Mouse (Mus musculus): ENCODE measurements around the gene Vmn1r219. TPM values are rescaled to one million over a fixed set of nuclear protein-coding genes. Genes with fewer than 3 reads are reported as not detected.
"Not testable (repeated sequence)": the region's sequence is repeated elsewhere in the genome, so short reads cannot be mapped to it uniquely, and the experiment has no call there.

Gene Vmn1r219
- total RNA-seq (2021) = not detected
- long read RNA-seq, experiment 1 = 0 reads
- long read RNA-seq, experiment 2 = 0 reads

DNA sequence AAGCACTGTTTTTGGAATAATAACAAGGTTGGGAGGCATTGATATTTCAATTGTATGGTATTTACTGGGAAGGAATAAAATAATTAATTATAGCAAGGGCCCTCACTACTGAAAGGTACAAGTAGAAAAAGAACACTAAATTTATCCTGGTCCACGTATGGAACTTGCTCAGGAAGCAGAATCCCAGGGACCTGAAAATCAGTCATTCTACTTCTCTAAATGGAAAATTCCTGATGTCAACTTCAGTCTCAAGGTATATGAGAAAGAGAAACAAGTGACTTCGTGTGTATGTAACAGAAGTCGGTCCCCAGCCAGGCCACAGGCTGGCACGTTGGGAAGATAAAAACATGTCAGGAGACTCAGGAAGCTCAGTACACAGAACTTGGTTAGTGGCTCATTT is at the start of gene Vmn1r219:
Vmn1r219 (plus strand) TSS at position 301 of the 400 bp plus-strand sequence.
- no peak for DNase-seq (ENCODE audit: low spot score in 2 of 2)

DNA sequence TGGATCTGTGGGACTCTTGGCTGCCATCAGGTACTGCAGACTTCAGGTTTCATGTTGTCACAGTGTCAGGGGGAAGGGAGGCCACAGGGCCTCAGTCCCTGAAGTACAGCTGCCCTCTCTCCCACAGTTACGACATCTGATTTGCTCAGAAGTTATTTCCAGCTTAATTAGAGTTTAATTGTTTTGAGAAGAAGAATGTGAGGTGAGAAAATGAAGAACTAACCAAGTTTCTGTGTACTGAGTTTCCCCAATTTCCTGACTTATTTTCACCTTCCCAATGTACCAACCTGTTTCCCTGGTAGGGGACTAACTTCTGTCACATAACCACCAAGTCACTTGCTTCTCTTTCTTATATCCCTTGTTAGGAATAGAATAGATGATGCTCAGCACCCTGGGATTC is 41.0 kb upstream of the Vmn1r219 start, which contains the start of gene Vmn1r217:
Vmn1r217 (minus strand) TSS at position 101 of the 400 bp plus-strand sequence.
- not testable (repeated sequence) for DNase-seq (ENCODE audit: low spot score in 2 of 2)

DNA sequence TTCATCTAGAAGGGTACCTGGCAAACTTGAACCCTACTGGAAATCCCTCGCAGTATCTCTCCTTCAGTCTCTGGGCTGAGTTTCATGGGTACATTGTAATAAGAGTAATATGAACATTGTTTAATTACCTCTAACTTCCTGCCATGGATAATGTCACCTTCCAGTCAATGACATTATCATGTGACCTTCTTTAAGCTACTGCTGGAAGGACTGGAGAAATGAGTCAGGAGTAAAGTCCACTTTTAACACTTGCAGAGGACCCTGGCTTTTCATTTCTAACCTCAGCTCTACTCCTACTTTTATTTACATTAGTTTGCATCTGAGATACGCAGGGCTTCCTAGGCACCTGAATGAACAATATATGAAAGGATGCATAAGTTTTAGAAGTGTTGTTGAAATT is 38.5 kb upstream of the Vmn1r219 start:
- no peak for DNase-seq (ENCODE audit: low spot score in 2 of 2)

DNA sequence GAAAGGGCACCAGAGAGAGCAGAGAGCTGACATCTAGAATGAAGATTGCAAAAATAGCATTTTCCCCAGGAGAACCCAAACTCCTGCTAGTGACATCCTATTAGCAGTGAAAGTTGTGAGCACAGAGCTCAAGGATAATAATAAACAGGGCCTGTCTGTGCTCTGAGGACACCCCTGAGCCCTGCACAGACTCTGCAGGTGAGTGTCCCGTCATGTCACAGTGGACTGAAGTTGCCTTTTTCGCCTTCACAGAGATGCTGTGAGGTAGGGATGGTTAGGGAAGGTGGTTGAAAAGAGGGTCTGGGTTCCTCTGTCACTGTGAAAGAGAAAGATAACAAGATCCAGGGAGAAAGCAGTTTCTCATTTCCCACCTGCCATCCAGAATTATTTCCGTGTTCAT is 26.0 kb upstream of the Vmn1r219 start, which contains the start of gene Vmn1r218:
Vmn1r218 (plus strand) TSS at position 57 of the 400 bp plus-strand sequence.
- no peak for DNase-seq (ENCODE audit: low spot score in 2 of 2)

DNA sequence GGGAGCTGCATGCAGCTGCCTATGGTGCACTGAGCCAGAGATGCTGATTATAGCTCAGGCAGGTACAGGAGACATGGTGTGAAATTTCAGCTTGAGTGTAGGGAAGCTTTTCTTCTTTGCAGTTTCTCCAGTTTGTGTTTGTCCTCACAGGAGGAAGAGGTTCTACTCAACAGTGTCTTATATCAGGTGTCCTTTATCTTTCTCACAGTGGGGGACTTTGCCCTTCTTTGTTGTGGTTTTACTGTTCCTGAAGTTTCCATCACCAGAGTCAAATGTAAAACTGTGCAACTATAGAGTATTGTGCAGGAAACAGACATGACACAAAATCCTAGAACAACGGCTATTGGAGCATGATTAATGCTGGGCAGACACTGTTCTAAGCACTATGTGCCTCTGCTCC is 25.6 kb upstream of the Vmn1r219 start:
- DNase-seq (ENCODE audit: low spot score in 2 of 2) = no peak

DNA sequence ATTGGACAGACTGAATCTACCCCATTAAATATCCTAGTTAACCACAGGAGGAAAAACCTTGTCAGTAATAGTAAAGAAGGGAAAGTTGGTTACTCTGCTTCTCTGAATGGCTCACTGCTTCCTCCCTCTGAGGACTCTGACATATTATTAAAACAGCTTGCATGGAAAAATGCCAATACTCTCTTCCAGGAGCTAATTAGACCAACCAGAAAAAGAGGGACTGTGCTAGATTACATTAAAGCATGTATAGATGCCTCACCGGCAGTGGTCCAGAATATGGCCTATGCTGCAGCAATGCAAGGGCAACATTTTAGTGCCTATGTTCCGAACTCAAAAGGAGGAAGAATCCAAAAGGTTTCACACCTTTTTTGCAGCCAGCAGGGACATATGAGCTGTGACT is 20.2 kb upstream of the Vmn1r219 start:
- DNase-seq (ENCODE audit: low spot score in 2 of 2) = no peak

DNA sequence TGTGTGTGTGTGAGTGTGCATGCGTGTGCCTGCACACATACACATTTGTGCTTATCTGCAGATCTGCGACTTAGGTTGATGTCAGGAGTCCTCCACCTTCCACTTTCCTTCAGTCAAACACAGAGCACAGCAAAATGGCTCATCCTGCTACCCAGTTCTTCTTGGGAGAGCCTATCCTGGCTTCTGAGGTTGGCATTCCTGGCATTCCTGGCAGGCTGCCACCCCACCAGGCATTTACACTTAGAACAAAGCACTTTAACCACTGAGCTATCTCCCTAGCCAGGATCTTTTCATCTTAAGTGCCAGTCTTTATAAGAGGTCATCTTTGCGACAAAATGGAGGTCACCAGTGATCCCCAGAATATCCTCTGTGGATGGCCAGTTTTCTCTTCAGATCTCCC is 1.3 kb upstream of the Vmn1r219 start:
- no peak for DNase-seq (ENCODE audit: low spot score in 2 of 2)

DNA sequence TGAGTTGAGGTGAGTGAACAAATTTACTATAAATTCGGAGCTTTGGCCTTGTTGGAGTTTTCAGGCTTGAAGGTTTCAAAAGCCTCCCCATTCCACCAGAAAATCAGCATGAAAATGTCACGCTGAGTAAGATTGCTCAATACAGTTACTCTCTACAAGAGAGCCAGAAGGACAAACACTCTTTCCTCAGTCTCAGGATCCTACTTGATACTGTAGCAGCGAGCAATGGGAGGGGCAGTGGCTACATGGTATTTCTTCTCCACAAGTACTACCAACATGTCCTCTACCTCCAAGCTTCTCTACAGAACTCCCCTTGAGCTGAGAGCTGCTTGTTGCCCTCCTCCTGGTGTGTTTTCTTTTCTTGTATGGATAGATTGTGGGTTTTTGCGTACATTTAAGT is 7.4 kb downstream of the Vmn1r219 start:
- DNase-seq (ENCODE audit: low spot score in 2 of 2) = not testable (repeated sequence)

DNA sequence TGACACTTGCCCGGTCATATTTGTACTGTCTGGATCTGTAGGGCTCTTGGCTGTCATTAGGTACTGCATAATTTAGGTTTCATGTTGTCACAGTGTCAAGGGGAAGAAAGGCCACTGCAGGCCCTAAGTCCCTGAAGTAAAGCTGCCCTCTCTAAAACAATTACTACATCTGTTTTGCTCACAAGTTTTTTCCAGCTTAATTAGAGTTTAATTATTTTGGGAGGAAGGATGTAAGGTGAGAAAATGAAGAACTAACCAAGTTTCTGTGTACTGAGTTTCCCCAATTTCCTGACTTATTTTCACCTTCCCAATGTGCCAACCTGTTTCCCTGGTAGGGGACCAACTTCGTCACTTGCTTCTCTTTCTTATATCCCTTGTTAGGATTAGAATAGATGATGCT is 28.8 kb downstream of the Vmn1r219 start, which contains the start of gene Vmn1r220:
Vmn1r220 (minus strand) TSS at position 101 of the 400 bp plus-strand sequence.
- no peak for DNase-seq (ENCODE audit: low spot score in 2 of 2)

DNA sequence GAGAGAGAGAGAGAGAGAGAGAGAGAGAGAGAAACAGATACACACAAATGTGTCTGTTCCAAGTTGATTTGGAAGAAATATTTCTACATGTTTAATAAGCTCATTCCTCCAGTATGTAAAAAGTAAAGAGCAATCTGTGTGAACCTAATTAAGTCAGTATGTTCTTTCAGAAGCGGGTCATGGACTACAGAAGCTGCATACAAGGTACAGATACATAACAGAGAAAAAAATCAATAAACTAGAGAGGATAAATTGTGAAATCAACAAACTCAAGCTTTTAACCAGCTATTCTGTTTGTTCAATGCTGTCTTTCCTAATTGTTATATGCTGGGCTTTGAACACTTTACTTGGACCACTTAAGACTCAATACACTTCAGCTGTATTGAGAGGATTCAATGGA is 44.8 kb downstream of the Vmn1r219 start:
- not testable (repeated sequence) for DNase-seq (ENCODE audit: low spot score in 2 of 2)

DNA sequence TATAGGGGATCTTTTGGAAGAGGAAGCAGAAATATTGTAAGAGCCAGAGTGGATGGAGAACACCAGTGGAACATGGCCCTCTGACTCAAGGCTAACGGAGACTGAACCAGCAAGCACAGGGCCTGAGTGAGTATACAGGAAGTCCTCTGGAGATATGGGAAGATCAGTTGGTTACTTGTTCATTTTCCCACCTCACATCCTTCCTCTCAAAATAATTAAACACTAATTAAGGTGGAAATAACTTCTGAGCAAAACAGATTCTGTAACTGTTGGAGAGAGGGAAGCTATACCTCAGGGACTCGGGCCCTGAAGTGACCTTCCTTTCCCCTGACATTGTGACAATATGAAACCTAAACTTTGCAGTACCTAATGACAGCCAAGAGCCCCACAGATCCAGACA is 54.7 kb downstream of the Vmn1r219 start, which contains the start of gene Vmn1r221:
Vmn1r221 (plus strand) TSS at position 301 of the 400 bp plus-strand sequence.
- DNase-seq (ENCODE audit: low spot score in 2 of 2) = not testable (repeated sequence)

Other genes starting within 250 kb of the Vmn1r219 start
- not detected for gene Vmn1r213, start 151.7 kb upstream of the Vmn1r219 start, total RNA-seq (2021)
- gene Vmn1r214, start 128.9 kb upstream of the Vmn1r219 start, total RNA-seq (2021) = not detected
- not detected for gene Vmn1r215, start 91.3 kb upstream of the Vmn1r219 start, total RNA-seq (2021)
- gene Vmn1r217, start 41.1 kb upstream of the Vmn1r219 start, total RNA-seq (2021) = not detected
- not detected for gene Vmn1r218, start 26.2 kb upstream of the Vmn1r219 start, total RNA-seq (2021)
- gene Vmn1r220, start 28.7 kb downstream of the Vmn1r219 start, total RNA-seq (2021) = not detected
- not detected for gene Vmn1r221, start 54.8 kb downstream of the Vmn1r219 start, total RNA-seq (2021)
- gene Vmn1r222, start 76.6 kb downstream of the Vmn1r219 start, total RNA-seq (2021) = not detected
- not detected for gene Vmn1r223, start 87.8 kb downstream of the Vmn1r219 start, total RNA-seq (2021)
- 10 to 100 TPM; 17.8 to 20.8 TPM for gene Zfp322a, start 209.9 kb downstream of the Vmn1r219 start, total RNA-seq (2021)